Mouse (Mus musculus): ENCODE data around the gene Ahdc1.

- no peak for TF ChIP-seq GATA1 (IDR thresholded peaks at IDR 0.05; ENCODE audit: borderline replicate concordance, low read length)
- TF ChIP-seq GATA2 (IDR thresholded peaks at IDR 0.05; ENCODE audit: borderline replicate concordance, low read depth, low read length), result no peak
- no peak for TF ChIP-seq CTCF (IDR thresholded peaks at IDR 0.05; ENCODE audit: low read depth, low read length)
- no peak for TF ChIP-seq POLR2AphosphoS5 (IDR thresholded peaks at IDR 0.05; ENCODE audit: insufficient replicate concordance, low read depth, low read length)
Measured at GRCm38 (mm10) chr4:133032410-133033095, 21.5 kb downstream of the Ahdc1 start.

Data from G1E (cell line).